Mouse (Mus musculus) forebrain, embryonic 12.5 days (tissue): ENCODE measurements at regions not wholly inside any gene's neighbourhood (a gene's known extent, or its start where the extent isn't known, plus 50 kb on each side); places are given as distances from the start of the nearest gene placed in this dataset.

Source experiments
- ATAC-seq: fragments of 200-750 bp; cut with Nextera tagmentation; 2 replicates; pipeline ENCODE4 v1.8.0; 2017; ENCODE audit warnings: moderate TSS enrichment; ENCODE audit not compliant: low FRiP score
- H3K27ac ChIP-seq: fragments of 300-500 bp; sonication (generic); 2 replicates; pipeline ENCODE4 v1.5.1; 2016; ENCODE audit warnings: mild to moderate bottlenecking
- H3K27me3 ChIP-seq: fragments of 300-500 bp; sonication (generic); 2 replicates; pipeline ENCODE4 v1.6.1; 2016; ENCODE audit warnings: mild to moderate bottlenecking
- H3K36me3 ChIP-seq: fragments of 300-500 bp; sonication (generic); replicated peaks from 2 replicates; pipeline ENCODE4 v1.6.1; 2016; ENCODE audit warnings: mild to moderate bottlenecking
- H3K4me1 ChIP-seq: fragments of 300-500 bp; sonication (generic); 2 replicates; pipeline ENCODE4 v1.6.1; 2016
- H3K4me2 ChIP-seq: fragments of 300-500 bp; sonication (generic); 2 replicates; pipeline ENCODE4 v1.6.1; 2016; ENCODE audit warnings: mild to moderate bottlenecking, moderate library complexity
- H3K4me3 ChIP-seq: fragments of 300-500 bp; sonication (generic); replicated peaks from 2 replicates; pipeline ENCODE4 v1.5.1; 2016; ENCODE audit warnings: mild to moderate bottlenecking
- H3K9ac ChIP-seq: fragments of 300-500 bp; sonication (generic); 2 replicates; pipeline ENCODE4 v1.6.1; 2016; ENCODE audit warnings: mild to moderate bottlenecking
- H3K9me3 ChIP-seq: fragments of 300-500 bp; sonication (generic); 2 replicates; pipeline ENCODE4 v1.6.1; 2016
- WGBS: fragments of 180-500 bp; shearing (Covaris S2); methylation state at CpG from one replicate; pipeline ENCODE4 v1.1.7; 2016; 5-methylcytosine and 5-hydroxymethylcytosine counted together

DNA sequence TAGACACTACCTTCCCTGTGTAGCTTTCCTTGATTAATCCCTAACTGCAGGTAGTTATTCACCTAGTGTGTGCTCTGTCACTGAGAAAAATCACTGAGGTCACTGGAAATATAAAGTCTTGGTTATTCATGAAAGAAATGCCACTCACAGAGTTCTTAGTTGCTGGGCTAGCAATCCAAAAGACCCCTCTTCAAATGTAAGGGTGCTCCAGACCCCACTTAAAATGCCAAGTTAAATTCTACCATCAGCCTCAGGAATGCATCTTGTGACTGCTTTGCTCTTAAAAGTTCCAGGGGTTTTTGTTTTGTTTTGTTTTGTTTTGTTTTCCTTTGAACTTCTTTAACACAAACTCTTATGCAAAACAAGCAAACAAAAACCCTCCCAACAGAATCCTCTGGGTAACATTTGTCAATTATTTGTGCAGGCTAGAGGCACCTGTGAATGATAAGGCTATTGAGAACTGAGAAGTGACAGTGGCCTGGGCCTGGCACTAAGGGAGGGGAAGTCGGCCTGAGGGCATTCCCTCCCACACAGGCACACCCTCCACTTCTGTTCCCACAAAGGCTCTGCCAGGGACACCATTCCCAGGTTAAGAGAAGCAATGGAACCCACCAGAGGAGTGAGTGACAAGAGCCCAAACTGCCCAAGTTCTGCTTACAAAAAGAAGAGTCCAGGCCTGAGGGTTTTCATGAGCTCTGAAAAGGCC is 192.1 kb upstream of the Ell2 start:
- Histone ChIP-seq H3K27me3 (no peaks in the 10 kb centered on the region), H3K4me3 (no peak overlapping the region), H3K9me3 (no peaks in the 10 kb centered on the region), H3K27ac (no peak overlapping the region), H3K4me1 (no peaks in the 10 kb centered on the region), H3K36me3 (no peaks in the 10 kb centered on the region), H3K9ac (no peak overlapping the region), H3K4me2 (no peak overlapping the region)
- WGBS = 54% methylated on average over 1 of the region's 1 CpGs
- no peak for ATAC-seq

- H3K9ac ChIP-seq = no peak overlapping the region
- peak; percentile 41; the same call in 1 of the 2 replicates for ATAC-seq
- H3K27me3 ChIP-seq = no peaks in the 10 kb centered on the region
- no peak overlapping the region for H3K27ac ChIP-seq
- H3K9me3 ChIP-seq = no peaks in the 10 kb centered on the region
- no peak overlapping the region for H3K4me2 ChIP-seq
- H3K4me3 ChIP-seq = no peak overlapping the region
- no peaks in the 10 kb centered on the region for H3K4me1 ChIP-seq
- 73% methylated on average over 4 of the region's 4 CpGs for WGBS
- no peaks in the 10 kb centered on the region for H3K36me3 ChIP-seq
Measured at GRCm38 (mm10) chr13:75523293-75524278, 183.0 kb upstream of the Ell2 start.

DNA sequence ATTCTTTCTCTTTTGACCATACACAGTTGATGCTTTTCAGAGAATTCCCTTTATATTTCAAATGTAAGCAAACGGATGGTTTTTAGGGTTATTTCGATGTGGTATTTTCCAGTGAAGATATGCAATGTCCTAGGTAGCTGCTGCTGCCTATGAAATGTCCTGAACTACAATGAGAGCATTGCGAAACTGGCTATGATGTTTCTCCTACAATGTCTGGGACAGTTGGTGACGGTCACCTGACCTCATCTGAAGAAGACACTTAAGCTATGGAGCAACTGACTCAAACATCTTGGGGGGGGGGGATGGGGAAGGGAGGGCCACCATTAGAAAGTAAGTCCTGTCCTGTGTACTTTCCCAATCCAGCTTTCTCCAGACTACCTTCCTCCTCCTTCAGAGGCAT is 182.1 kb upstream of the Ell2 start:
- Histone ChIP-seq H3K4me3 (no peak overlapping the region), H3K27me3 (no peaks in the 10 kb centered on the region), H3K4me1 (no peaks in the 10 kb centered on the region), H3K4me2 (no peak overlapping the region), H3K27ac (no peak overlapping the region), H3K36me3 (no peaks in the 10 kb centered on the region), H3K9ac (no peak overlapping the region), H3K9me3 (no peaks in the 10 kb centered on the region)
- ATAC-seq = no peak
- 97% methylated on average over 4 of the region's 4 CpGs for WGBS

DNA sequence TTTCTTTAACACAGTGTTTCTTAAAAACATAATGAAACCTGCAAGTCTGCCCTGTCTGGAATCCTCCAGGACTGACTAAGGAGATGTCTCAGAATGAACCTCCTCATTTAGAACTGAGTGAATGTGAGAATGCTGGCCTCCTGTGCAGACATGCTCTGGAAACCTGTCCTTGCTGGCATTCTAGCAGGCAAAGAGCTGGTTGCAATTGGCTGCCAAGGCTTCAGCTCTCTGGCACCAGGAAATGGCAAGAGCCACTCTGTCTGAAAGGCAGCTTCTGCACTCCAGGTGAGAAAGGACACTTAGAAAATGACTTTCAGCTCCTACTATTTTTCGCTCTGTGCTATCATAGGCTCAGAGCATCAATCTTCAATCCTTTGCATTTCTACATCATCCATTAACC is 175.0 kb upstream of the Ell2 start:
- Histone ChIP-seq H3K27ac (no peak overlapping the region), H3K4me1 (no peaks in the 10 kb centered on the region), H3K4me3 (no peak overlapping the region), H3K9ac (no peak overlapping the region), H3K36me3 (no peaks in the 10 kb centered on the region), H3K27me3 (no peaks in the 10 kb centered on the region), H3K4me2 (no peak overlapping the region), H3K9me3 (no peaks in the 10 kb centered on the region)
- ATAC-seq = no peak
- 90% methylated on average over 1 of the region's 1 CpGs for WGBS

DNA sequence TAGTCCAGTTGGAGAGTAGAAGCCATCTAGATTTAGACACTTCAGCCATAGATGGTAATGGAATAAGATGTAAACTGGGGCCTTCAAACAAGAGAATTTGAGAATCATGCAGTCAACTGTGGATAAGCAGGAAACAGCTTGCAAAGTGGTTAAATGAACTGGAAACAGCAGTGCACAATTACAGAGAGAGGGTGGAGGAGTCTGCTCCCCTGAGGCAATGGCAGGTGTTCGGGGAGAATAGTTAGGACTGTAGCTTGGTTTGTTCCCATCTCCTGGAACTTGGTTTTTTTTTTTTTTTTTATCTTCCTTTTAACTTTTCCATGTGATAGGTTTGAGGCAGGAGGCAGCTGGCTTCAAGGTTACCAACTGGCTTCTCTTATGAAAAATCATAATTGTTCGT is 165.1 kb upstream of the Ell2 start:
- ATAC-seq = 0 out of 2 replicates have a peak, but pooled peaks have one; percentile 41
- Histone ChIP-seq H3K4me3 (no peak overlapping the region), H3K9me3 (no peaks in the 10 kb centered on the region), H3K27me3 (no peaks in the 10 kb centered on the region), H3K9ac (no peak overlapping the region), H3K4me2 (no peak overlapping the region), H3K36me3 (no peaks in the 10 kb centered on the region), H3K4me1 (no peaks in the 10 kb centered on the region), H3K27ac (no peak overlapping the region)
- 47% methylated on average over 2 of the region's 2 CpGs for WGBS

DNA sequence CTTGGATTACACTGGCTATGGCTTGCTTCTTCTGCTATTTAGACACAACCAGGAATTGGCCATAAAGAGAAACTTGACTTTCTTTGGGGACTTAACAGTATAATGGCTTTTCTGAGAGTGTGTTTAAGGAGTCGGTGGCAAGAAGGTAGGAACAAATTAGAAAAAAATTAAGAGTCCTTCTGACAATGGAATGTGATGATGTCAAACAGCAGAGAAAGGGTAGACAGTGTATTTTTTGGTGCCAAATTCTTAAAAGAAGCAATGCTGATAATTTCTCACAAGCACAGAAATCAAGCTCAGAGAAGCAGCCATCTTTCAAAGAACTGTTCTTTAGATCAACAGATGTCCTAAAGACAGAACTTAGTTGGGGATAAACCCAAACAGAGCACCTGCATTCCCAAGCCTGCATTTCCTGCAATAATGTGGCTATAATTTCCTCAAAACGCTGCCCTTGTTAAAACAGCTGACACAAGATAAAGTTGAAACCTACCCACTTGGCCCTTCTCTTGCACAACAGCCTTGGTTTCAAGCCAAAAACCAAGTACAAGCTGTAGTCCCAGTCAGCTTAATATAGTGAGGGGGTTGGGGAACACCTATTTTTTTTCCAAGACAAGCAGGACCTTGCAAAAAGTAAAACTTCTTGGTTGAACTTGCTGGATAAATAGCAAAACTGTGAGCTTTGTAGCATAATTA is 164.2 kb upstream of the Ell2 start:
- Histone ChIP-seq H3K9me3 (no peaks in the 10 kb centered on the region), H3K4me3 (no peak overlapping the region), H3K27me3 (no peaks in the 10 kb centered on the region), H3K27ac (no peak overlapping the region), H3K4me2 (no peak overlapping the region), H3K9ac (no peak overlapping the region), H3K4me1 (no peaks in the 10 kb centered on the region), H3K36me3 (no peaks in the 10 kb centered on the region)
- 83% methylated on average over 2 of the region's 2 CpGs for WGBS
- ATAC-seq = no peak

DNA sequence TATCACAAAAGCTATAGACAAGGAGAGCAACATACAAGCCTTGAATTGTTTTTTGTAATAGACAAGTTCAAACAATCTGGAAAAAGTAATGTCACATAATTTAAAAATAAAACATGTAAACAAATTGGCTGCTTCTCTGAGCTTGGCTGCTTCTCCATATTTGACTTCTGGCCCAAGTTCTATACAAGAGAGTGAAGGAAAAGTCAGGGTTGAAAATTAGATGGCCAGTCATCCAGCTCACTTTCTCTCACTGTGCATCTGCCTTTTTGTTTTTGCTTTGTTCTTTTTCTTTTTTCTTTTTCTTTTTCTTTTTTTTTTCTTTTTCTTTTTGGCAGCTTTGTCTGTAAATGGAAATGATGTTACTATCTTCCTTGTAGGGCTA is 163.6 kb upstream of the Ell2 start:
- no peaks in the 10 kb centered on the region for H3K36me3 ChIP-seq
- H3K4me1 ChIP-seq = no peaks in the 10 kb centered on the region
- H3K4me3 ChIP-seq = no peak overlapping the region
- no peaks in the 10 kb centered on the region for H3K27me3 ChIP-seq
- H3K27ac ChIP-seq = no peak overlapping the region
- H3K9me3 ChIP-seq = no peaks in the 10 kb centered on the region
- H3K9ac ChIP-seq = no peak overlapping the region
- ATAC-seq = no peak
- no peak overlapping the region for H3K4me2 ChIP-seq

DNA sequence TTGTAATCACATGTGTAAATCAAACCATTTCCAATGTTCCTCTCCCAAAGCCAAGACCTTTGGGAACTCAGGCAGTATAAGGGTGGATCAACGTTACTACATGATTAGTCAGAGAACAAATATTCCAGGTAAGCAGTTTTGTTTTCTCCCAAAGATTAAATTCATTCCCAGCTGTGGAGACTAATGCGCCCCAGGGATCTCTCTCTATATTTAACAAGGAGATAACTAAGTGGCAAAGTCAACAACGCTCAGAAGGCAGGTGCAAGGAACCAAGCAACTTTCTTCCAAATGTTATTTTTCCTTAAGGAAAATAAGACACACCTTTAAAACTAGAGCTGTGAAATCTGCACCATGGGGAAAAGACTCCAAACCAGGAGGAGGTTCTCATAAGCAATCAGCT is 163.0 kb upstream of the Ell2 start:
- no peak for ATAC-seq

DNA sequence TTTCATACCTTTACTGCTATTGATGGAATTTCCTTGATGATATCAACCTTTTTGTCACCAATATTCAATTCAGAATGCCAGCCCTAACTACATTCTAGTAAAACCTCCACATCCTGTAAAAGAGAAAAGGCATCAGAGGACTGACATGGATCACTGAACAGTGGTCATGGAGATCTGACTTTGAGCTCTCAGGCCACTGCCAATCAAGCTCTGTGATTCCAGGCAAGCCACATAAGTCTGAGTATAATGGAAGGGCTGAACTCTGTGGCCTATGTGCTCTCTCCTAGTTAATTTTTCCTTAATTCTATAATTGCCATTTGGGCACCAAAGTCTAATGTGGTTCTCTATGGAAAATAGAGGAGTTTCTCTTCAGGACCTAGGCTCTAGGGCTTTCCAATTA is 161.8 kb upstream of the Ell2 start:
- H3K27ac ChIP-seq = no peak overlapping the region
- H3K36me3 ChIP-seq = no peaks in the 10 kb centered on the region
- no peak overlapping the region for H3K9ac ChIP-seq
- H3K4me1 ChIP-seq = no peaks in the 10 kb centered on the region
- no peaks in the 10 kb centered on the region for H3K27me3 ChIP-seq
- H3K4me2 ChIP-seq = no peak overlapping the region
- H3K9me3 ChIP-seq = no peaks in the 10 kb centered on the region
- H3K4me3 ChIP-seq = no peak overlapping the region
- no peak for ATAC-seq

More for the DNA sequence above, 163.0 kb upstream of the Ell2 start:
- H3K27ac ChIP-seq = no peak overlapping the region
- no peaks in the 10 kb centered on the region for H3K27me3 ChIP-seq
- no peaks in the 10 kb centered on the region for H3K9me3 ChIP-seq
- no peaks in the 10 kb centered on the region for H3K4me1 ChIP-seq
- no peak overlapping the region for H3K4me2 ChIP-seq
- H3K36me3 ChIP-seq = no peaks in the 10 kb centered on the region
- WGBS = 84% methylated on average over 3 of the region's 3 CpGs
- no peak overlapping the region for H3K4me3 ChIP-seq
- no peak overlapping the region for H3K9ac ChIP-seq

DNA sequence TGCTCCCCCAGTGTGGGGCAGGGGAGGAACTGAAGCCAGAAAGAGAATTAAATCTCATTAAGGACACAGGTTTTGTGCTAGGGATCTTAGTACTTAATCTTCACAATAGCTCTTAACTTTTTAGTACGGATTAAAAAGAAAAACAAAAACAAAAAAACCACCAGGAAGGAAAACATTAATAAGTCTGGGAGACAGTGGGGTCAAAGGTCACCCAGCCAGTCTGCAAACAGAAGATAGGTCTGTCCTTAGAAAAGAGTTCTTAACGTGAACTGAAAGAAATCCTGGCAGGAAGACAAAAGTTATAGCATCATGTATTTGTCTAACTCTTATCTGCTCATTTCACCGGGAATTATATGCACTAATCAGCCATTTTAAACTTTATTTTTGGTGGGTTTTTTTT is 158.8 kb upstream of the Ell2 start:
- Histone ChIP-seq H3K27ac (no peak overlapping the region), H3K4me2 (no peak overlapping the region), H3K27me3 (no peaks in the 10 kb centered on the region), H3K9me3 (no peaks in the 10 kb centered on the region), H3K9ac (no peak overlapping the region), H3K4me1 (no peaks in the 10 kb centered on the region), H3K36me3 (no peaks in the 10 kb centered on the region), H3K4me3 (no peak overlapping the region)
- WGBS = 29% methylated on average over 3 of the region's 3 CpGs
- ATAC-seq = no peak

GRCm38 (mm10) chr13:75578971-75579370 is 127.6 kb upstream of the Ell2 start:
- Histone ChIP-seq H3K36me3 (no peaks in the 10 kb centered on the region), H3K4me3 (no peak overlapping the region), H3K27me3 (no peaks in the 10 kb centered on the region), H3K4me2 (no peak overlapping the region), H3K9ac (no peak overlapping the region), H3K27ac (no peak overlapping the region), H3K9me3 (no peaks in the 10 kb centered on the region), H3K4me1 (no peaks in the 10 kb centered on the region)
- WGBS = 89% methylated on average over 1 of the region's 1 CpGs
- no peak for ATAC-seq

DNA sequence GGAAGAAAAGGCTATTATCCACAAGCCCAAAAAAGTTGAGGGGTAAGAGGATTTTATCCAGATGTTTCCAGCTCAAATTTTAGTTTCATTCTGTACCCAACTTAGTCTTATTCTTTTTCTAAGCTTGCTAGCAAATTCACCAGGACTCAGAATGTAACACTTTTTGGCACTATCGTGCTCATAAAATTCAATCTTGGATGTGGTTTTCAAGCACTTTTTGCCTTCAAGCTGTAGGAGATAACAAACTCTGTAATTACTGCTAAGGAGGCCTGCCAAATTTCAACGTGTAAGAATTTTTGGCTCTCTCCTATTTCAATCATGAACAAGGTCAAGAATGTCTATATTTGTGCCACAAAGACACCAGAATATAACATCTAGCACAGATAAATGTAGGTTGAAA is 115.7 kb upstream of the Ell2 start:
- no peaks in the 10 kb centered on the region for H3K36me3 ChIP-seq
- no peak for ATAC-seq
- H3K27me3 ChIP-seq = no peaks in the 10 kb centered on the region
- H3K27ac ChIP-seq = no peak overlapping the region
- 86% methylated on average over 2 of the region's 2 CpGs for WGBS
- H3K4me1 ChIP-seq = no peaks in the 10 kb centered on the region
- no peaks in the 10 kb centered on the region for H3K9me3 ChIP-seq
- H3K4me3 ChIP-seq = no peak overlapping the region
- no peak overlapping the region for H3K9ac ChIP-seq
- H3K4me2 ChIP-seq = no peak overlapping the region
